Mouse (Mus musculus) left cerebral cortex, adult 2 months (tissue): ENCODE results near the gene Tjp1. TPM values are rescaled to one million over a fixed set of nuclear protein-coding genes. Genes with fewer than 3 reads are reported as not detected.

Source experiments
- DNase-seq, 2 experiments: peaks; one replicate each; pipeline ENCODE4 v3.0.0; 2021 to 2022; ENCODE audit warnings: low spot score in 2 of 2, mixed read lengths in 1 of 2; ENCODE audit errors: extremely low spot score in 1 of 2
- H3K27ac ChIP-seq: fragments of 200-600 bp; 2 replicates; pipeline ENCODE4 v1.8.1; 2022
- H3K4me3 ChIP-seq: fragments of 200-600 bp; 2 replicates; pipeline ENCODE4 v1.8.1; 2022
- CTCF ChIP-seq: fragments of 200-600 bp; IDR thresholded peaks from 2 replicates; pipeline ENCODE4 v1.8.1; 2022; ENCODE audit warnings: antibody characterized with exemption, mild to moderate bottlenecking, moderate library complexity
- intact Hi-C: fragments of 180-260 bp; cut with DNase I; formaldehyde crosslinking; loops from one replicate; pipeline ENCODE4 v1.15.1; 2025
- total RNA-seq, 2 experiments: library from RNA; stranded (reverse); gene quantifications; 2 replicates each; pipeline ENCODE4 v1.2.3; 2021

Tjp1 gene
- total RNA-seq, 2 experiments from 2014 or later, result 148 to 153 TPM

DNA sequence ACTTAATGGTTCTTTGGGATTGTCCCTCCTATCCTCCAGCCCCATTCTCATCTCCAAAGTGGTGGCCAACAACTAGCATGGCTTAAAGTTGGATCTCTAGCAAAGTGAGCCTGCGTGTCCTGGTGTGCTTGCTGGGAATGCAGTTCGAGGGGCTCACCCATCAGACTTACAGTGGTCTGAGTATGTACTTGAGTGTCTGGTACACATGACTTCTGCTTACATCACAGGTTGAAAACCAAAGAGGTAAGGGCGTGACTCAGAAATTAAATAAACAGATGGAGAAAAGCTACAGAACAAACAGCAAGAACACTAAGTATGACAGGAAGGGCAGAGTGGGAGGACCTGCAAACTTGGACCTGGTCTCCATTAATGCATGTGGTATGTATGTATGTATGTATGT lies 67.4 kb downstream of the Tjp1 start:
- Histone ChIP-seq H3K27ac (no peak overlapping the region), H3K4me3 (no peak overlapping the region)
- intact Hi-C loops, result no loop called here
- DNase-seq, result no peak
- TF ChIP-seq CTCF, result no peak

DNA sequence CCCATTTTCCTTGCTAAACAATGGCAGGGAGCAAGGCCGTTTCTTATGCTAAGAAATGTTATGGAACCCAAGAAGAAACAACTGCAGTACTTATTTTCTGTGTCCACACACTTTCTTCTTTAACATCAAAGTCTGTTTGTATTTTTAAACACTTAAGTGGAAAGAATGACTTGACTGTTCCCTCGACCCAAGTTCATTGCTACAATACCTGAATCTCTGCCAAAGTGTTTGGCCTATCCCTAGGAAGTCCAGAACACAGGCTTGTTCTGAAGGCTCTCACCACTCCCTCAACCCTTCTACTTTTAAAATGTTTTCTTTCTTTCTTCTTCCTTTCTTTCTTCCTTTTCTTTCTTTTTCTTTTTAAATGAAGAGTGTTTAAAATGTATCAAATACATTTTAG lies 71.5 kb downstream of the Tjp1 start:
- Histone ChIP-seq H3K27ac (peak overlapping the region; percentile 48), H3K4me3 (no peak overlapping the region)
- intact Hi-C loops, result no loop called here
- no peak for TF ChIP-seq CTCF
- DNase-seq, result no peak

DNA sequence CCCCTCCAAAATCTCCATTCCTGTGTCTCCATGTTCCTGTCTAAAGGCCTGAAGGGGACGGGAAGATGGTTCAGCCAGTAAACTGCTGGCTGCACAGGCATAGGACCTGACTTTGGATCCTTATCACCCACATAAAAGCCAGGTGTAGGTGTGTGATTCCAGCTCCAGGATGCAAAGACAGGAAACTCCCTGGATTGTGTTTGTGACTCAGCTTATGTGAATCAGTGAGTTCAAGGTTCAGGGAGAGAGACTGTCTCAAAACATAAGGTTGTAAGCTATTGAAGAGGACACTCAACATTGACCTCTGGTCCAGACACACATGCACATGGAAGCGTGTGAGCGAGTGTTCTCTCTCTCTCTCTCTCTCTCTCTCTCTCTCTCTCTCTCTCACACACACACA lies 72.4 kb downstream of the Tjp1 start:
- intact Hi-C loops, result no loop called here
- no peak for DNase-seq
- H3K4me3 ChIP-seq, result no peak overlapping the region
- H3K27ac ChIP-seq, result no peak overlapping the region
- no peak for TF ChIP-seq CTCF

- DNase-seq, result no peak
- Histone ChIP-seq H3K4me3 (no peak overlapping the region), H3K27ac (no peak overlapping the region; the same call in 1 of the 2 replicates)
- intact Hi-C loops, result no loop called here
- TF ChIP-seq CTCF, result no peak
These were observed 73.3 kb downstream of the Tjp1 start for GRCm38 (mm10) chr7:65454269-65454668.

DNA sequence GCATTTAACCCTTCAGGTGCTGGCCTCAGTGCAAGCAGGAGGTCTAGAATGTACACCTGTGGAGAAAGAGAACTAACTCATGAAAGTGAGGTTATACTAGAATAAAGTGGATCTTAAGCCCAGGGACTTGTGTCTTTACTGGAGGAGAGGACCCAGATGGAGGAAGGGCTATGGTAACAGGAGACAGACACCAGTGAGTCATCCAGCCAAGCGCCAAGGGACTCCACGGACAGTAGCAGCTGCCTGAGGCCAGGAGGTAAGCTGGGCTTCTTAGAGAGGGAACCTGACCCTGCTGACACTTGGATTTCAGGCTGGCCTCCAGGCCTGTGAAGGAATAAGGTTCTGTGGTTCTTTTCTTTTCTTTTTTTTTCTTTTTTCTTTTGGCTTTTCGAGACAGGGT lies 75.3 kb downstream of the Tjp1 start:
- intact Hi-C loops, result no loop called here
- DNase-seq, result no peak
- TF ChIP-seq CTCF, result no peak
- Histone ChIP-seq H3K4me3 (no peak overlapping the region), H3K27ac (no peak overlapping the region)

DNA sequence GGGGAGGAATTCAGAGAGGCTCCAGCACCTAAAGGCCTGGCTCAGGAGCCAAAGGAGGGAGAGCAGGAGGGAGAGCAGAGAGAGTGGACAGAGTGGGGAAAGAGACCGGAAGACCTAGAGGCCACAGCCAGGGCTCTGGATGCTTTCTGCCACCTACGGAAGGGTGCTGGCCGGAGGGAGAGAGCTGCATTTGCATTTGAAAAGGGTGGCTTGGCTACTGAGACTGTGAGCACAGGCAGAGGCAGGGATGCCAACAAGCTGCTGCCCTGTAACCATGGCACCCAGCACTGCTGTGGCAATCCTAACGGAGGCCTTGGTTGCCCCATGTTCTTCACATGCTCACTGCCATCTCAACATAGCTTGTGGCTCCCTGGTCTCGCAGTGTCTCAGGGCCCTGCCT lies 77.4 kb downstream of the Tjp1 start:
- H3K27ac ChIP-seq, result peak overlapping the region; percentile 48; the same call in 1 of the 2 replicates
- intact Hi-C loops, result no loop called here
- H3K4me3 ChIP-seq, result no peak overlapping the region
- no peak for TF ChIP-seq CTCF
- peak in 1 of 2 experiments; percentile 18 for DNase-seq

- TF ChIP-seq CTCF, result no peak
- no peak for DNase-seq
- Histone ChIP-seq H3K27ac (no peak overlapping the region), H3K4me3 (no peak overlapping the region)
- intact Hi-C loops, result no loop called here
These were observed 86.1 kb downstream of the Tjp1 start for GRCm38 (mm10) chr7:65441505-65441904.

GRCm38 (mm10) chr7:65439518-65439917 lies 88.1 kb downstream of the Tjp1 start:
- H3K4me3 ChIP-seq, result no peak overlapping the region
- DNase-seq, result no peak
- no peak for TF ChIP-seq CTCF
- H3K27ac ChIP-seq, result no peak overlapping the region
- intact Hi-C loops, result no loop called here

DNA sequence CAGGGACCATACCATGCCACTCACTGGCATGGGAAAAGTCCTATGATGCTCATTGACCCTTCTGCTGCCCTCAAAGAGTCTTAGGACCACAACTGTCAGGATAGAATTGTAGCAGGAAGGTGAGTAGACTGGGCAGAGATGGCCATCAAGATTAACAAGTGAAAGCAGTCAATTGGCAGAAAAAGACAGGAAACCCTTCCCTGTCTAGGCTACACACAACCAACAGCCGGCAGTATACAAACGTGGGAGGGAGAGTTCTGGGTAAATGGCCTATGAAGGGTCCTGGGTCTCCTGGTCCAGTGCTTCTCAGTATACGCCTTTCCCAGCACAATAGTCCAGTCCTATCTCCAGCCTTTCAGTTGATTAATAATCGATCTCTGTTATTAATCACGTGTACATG lies 89.4 kb downstream of the Tjp1 start:
- no peak for TF ChIP-seq CTCF
- intact Hi-C loops, result no loop called here
- Histone ChIP-seq H3K4me3 (no peak overlapping the region), H3K27ac (peak overlapping the region; percentile 79; the same call in 1 of the 2 replicates)
- no peak for DNase-seq

DNA sequence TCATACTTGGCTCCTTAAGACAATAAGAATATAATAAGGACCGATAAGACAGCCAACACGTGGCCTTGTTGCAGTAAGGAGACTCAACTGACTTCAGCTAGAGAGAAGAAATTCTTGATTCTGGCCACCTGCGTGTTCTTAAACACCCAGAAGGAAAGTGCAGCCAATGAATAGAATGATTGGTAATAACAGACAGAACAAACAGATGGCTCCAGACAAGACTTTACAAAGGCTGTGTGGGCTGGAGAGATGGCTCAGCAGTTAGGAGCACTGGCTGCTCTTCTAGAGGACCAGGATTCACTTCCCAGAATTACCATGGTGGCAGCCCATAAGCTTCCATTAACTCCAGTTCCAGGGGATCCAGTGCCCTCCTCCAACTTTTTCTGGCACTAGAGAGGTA lies 90.7 kb downstream of the Tjp1 start:
- TF ChIP-seq CTCF, result no peak
- DNase-seq, result no peak
- Histone ChIP-seq H3K27ac (peak overlapping the region; percentile 79), H3K4me3 (no peak overlapping the region)
- intact Hi-C loops, result no loop called here

GRCm38 (mm10) chr7:65431018-65431695 lies 96.4 kb downstream of the Tjp1 start:
- no peak overlapping the region for H3K4me3 ChIP-seq
- TF ChIP-seq CTCF, result no peak
- no peak for DNase-seq
- H3K27ac ChIP-seq, result peak overlapping the region; percentile 16; the same call in 1 of the 2 replicates
- intact Hi-C loops, result no loop called here

GRCm38 (mm10) chr7:65430401-65430800 lies 97.2 kb downstream of the Tjp1 start:
- no peak overlapping the region for H3K4me3 ChIP-seq
- peak overlapping the region; percentile 16; the same call in 1 of the 2 replicates for H3K27ac ChIP-seq
- TF ChIP-seq CTCF, result no peak
- DNase-seq, result no peak
- intact Hi-C loops, result no loop called here

DNA sequence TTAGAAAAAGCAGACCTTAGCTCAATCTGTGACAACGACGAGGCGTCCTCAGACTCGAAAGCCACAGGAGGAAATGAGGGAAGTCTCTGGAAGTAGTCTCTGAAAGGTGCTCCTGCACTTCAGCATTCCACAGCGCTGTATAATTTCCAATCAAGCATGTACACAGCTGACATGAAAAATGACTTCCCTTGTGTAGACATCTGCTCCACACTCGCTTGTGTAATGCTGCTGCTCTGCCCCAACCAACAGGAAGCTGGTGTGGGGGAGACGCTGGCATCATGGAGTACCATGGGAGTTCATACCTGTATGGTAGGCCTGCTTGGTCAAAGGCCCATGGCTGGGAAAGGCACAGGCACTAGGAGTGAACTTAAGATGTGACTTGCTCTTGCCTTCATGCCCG lies 103.1 kb downstream of the Tjp1 start:
- Histone ChIP-seq H3K4me3 (no peak overlapping the region), H3K27ac (peak overlapping the region; percentile 45)
- intact Hi-C loops, result no loop called here
- no peak for DNase-seq
- no peak for TF ChIP-seq CTCF
